Mouse (Mus musculus): ENCODE data around the gene Tmem199. TPM values are rescaled to one million over a fixed set of nuclear protein-coding genes. Genes with fewer than 3 reads are reported as not detected.
"Not testable (repeated sequence)": the region's sequence is repeated elsewhere in the genome, so short reads cannot be mapped to it uniquely, and the experiment has no call there.

Tmem199 gene
- polyA plus RNA-seq, 1 experiment from 2014 or later: 93.2 TPM

DNA sequence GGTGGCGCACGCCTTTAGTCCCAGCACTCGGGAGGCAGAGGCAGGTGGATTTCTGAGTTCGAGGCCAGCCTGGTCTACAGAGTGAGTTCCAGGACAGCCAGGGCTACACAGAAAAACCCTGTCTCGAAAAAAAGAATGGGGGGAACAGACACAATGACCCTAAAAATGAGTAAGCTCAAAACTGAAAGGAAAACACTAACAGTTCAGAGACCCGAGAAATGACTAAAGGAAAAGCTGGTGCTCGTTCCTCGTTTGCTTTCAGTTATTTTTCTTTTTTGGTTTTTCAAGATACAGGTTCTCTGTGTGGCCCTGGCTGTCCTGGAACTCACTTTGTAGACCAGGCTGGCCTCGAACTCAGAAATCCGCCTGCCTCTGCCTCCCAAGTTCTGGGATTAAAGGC is 19.5 kb upstream of the Tmem199 start:
- H3K36me3 ChIP-seq (ENCODE audit: control insufficient read depth, insufficient read depth, low read length): peaks cover 37% of the 10 kb centered on the region
- not testable (repeated sequence) for H3K9ac ChIP-seq (ENCODE audit: low read length); H3K4me3 ChIP-seq (ENCODE audit: low read depth, low read length); DNase-seq (ENCODE audit: low spot score); H3K27me3 ChIP-seq (replicated peaks; ENCODE audit: control insufficient read depth, insufficient read depth, low read length); H3K9me3 ChIP-seq (replicated peaks; ENCODE audit: control insufficient read depth, low read length); H3K4me1 ChIP-seq (ENCODE audit: control insufficient read depth, insufficient read depth, low read length); H3K27ac ChIP-seq (ENCODE audit: low read depth, low read length); H3K4me2 ChIP-seq (ENCODE audit: low read length); ATAC-seq
- WGBS: 95% methylated on average over 10 of the region's 10 CpGs

GRCm38 (mm10) chr11:78531046-78531445 is 19.1 kb upstream of the Tmem199 start:
- ATAC-seq: no peak
- DNase-seq (ENCODE audit: low spot score): no peak
- no peak overlapping the region for H3K4me3 ChIP-seq (ENCODE audit: low read depth, low read length)
- WGBS: 84% methylated on average over 6 of the region's 6 CpGs
- H3K36me3 ChIP-seq (ENCODE audit: control insufficient read depth, insufficient read depth, low read length): peaks cover 41% of the 10 kb centered on the region
- no peaks in the 10 kb centered on the region for H3K27me3 ChIP-seq (replicated peaks; ENCODE audit: control insufficient read depth, insufficient read depth, low read length)
- H3K4me1 ChIP-seq (ENCODE audit: control insufficient read depth, insufficient read depth, low read length): peaks cover 7% of the 10 kb centered on the region
- no peak overlapping the region for H3K9ac ChIP-seq (ENCODE audit: low read length)
- H3K27ac ChIP-seq (ENCODE audit: low read depth, low read length): no peak overlapping the region; the same call in 1 of the 2 replicates
- no peak overlapping the region for H3K4me2 ChIP-seq (ENCODE audit: low read length)
- H3K9me3 ChIP-seq (replicated peaks; ENCODE audit: control insufficient read depth, low read length): no peaks in the 10 kb centered on the region

DNA sequence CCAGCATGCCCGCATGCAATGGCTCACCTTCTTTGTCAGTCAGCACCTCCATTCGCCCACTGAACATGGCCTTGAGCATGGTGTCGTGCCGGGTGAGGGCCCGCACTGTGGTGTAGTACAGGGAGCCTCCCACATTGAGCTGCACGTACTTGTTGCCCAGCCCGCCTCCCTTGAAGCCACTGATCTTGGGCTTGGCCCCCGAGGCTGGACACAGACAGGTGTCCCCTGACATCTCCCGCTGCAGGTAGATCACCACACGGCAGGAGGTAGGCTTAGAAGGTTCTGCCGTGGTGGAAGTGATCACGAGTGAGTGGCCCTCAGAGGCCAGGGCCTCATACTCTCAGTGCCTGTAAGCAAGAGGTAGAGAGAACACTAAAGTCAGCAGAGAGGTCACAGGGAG is 18.0 kb upstream of the Tmem199 start:
- Histone ChIP-seq H3K9me3 (replicated peaks; ENCODE audit: control insufficient read depth, low read length) (no peaks in the 10 kb centered on the region), H3K9ac (ENCODE audit: low read length) (no peak overlapping the region), H3K36me3 (ENCODE audit: control insufficient read depth, insufficient read depth, low read length) (peaks cover 52% of the 10 kb centered on the region), H3K27me3 (replicated peaks; ENCODE audit: control insufficient read depth, insufficient read depth, low read length) (no peaks in the 10 kb centered on the region), H3K4me2 (ENCODE audit: low read length) (no peak overlapping the region), H3K27ac (ENCODE audit: low read depth, low read length) (no peak overlapping the region), H3K4me3 (ENCODE audit: low read depth, low read length) (no peak overlapping the region), H3K4me1 (ENCODE audit: control insufficient read depth, insufficient read depth, low read length) (peaks cover 4% of the 10 kb centered on the region)
- WGBS: 90% methylated on average over 12 of the region's 12 CpGs
- no peak for ATAC-seq
- DNase-seq (ENCODE audit: low spot score): no peak

- H3K27me3 ChIP-seq (replicated peaks; ENCODE audit: control insufficient read depth, insufficient read depth, low read length): no peaks in the 10 kb centered on the region
- ATAC-seq: no peak
- H3K9me3 ChIP-seq (replicated peaks; ENCODE audit: control insufficient read depth, low read length): no peaks in the 10 kb centered on the region
- H3K9ac ChIP-seq (ENCODE audit: low read length): no peak overlapping the region
- H3K4me1 ChIP-seq (ENCODE audit: control insufficient read depth, insufficient read depth, low read length): no peaks in the 10 kb centered on the region
- WGBS: 83% methylated on average over 9 of the region's 9 CpGs
- peaks cover 65% of the 10 kb centered on the region for H3K36me3 ChIP-seq (ENCODE audit: control insufficient read depth, insufficient read depth, low read length)
- no peak overlapping the region for H3K4me2 ChIP-seq (ENCODE audit: low read length)
- no peak overlapping the region for H3K4me3 ChIP-seq (ENCODE audit: low read depth, low read length)
- H3K27ac ChIP-seq (ENCODE audit: low read depth, low read length): no peak overlapping the region
- no peak for DNase-seq (ENCODE audit: low spot score)
Measured at GRCm38 (mm10) chr11:78528714-78529113, 16.7 kb upstream of the Tmem199 start.

GRCm38 (mm10) chr11:78524838-78525237 is 12.9 kb upstream of the Tmem199 start:
- Histone ChIP-seq H3K27me3 (replicated peaks; ENCODE audit: control insufficient read depth, insufficient read depth, low read length) (no peaks in the 10 kb centered on the region), H3K4me3 (ENCODE audit: low read depth, low read length) (no peak overlapping the region), H3K4me2 (ENCODE audit: low read length) (no peak overlapping the region), H3K27ac (ENCODE audit: low read depth, low read length) (no peak overlapping the region), H3K36me3 (ENCODE audit: control insufficient read depth, insufficient read depth, low read length) (peaks cover 98% of the 10 kb centered on the region), H3K4me1 (ENCODE audit: control insufficient read depth, insufficient read depth, low read length) (no peaks in the 10 kb centered on the region), H3K9ac (ENCODE audit: low read length) (no peak overlapping the region), H3K9me3 (replicated peaks; ENCODE audit: control insufficient read depth, low read length) (no peaks in the 10 kb centered on the region)
- ATAC-seq (no peak), DNase-seq (ENCODE audit: low spot score) (peak; percentile 50)
- WGBS: 58% methylated on average over 2 of the region's 2 CpGs

DNA sequence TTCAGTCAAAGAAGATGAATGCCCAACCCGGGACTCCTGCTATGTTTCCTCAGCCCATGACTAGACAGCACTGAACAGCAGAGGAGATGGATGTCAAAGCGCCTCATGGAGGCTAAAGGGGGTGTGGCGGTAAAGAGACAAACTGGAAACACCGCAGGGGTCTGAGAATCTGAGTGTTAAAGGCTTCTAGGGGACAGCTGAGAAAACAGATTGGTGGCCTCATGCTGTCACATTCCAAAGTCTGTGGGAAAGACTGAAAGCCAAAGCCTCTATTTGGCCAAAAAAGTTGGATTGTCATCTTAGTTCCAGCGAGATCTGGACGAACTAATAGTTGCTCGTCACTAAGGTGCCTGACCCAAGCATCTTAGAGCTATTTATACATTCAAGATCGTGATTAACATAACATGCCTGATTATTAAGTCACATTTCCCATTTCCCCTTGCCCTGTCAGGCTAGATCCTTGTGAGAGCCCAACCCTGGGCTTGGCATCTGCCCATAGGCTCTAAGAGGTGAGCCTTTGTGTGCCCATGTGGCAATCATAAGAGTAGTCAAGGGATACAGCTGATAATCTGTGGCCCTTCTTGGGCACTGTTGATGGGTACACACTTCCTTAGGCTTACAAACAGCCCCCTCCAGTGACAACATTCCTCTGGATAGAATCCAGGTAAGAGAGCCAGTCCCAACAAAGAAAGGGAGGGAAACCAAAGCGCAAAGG is 11.4 kb upstream of the Tmem199 start:
- no peak for ATAC-seq
- Histone ChIP-seq H3K4me1 (ENCODE audit: control insufficient read depth, insufficient read depth, low read length) (no peaks in the 10 kb centered on the region), H3K4me2 (ENCODE audit: low read length) (no peak overlapping the region), H3K27me3 (replicated peaks; ENCODE audit: control insufficient read depth, insufficient read depth, low read length) (no peaks in the 10 kb centered on the region), H3K27ac (ENCODE audit: low read depth, low read length) (no peak overlapping the region), H3K36me3 (ENCODE audit: control insufficient read depth, insufficient read depth, low read length) (peaks cover 99% of the 10 kb centered on the region), H3K9ac (ENCODE audit: low read length) (no peak overlapping the region), H3K4me3 (ENCODE audit: low read depth, low read length) (no peak overlapping the region), H3K9me3 (replicated peaks; ENCODE audit: control insufficient read depth, low read length) (no peaks in the 10 kb centered on the region)
- 84% methylated on average over 9 of the region's 9 CpGs for WGBS
- DNase-seq (ENCODE audit: low spot score): no peak

DNA sequence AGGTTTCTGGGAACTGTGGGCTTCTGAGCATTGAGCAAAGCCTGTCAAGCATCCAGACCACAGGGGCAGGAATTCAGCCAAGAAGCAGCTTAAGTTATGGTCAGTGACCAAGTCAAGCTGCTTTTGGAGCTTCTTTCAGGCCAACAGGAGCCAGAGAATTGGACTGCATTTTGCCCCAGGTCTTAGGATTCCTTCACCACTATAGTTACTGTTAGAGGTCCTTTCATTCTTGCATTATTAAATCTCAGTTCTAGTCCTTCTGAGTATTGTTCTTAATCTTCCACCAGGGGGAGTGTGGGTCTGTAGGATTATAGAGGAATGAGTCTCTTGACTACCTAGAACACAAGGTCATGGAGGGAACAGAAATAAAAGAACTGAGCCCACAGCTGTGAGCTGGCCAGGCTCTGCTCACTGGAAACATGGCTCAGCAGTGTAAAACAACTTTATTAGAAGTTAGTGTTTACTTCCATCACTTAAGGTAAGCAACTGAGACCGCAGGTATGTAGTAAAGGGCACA is 10.6 kb upstream of the Tmem199 start:
- WGBS: 97% methylated on average over 1 of the region's 1 CpGs
- Histone ChIP-seq H3K9ac (ENCODE audit: low read length) (no peak overlapping the region), H3K4me3 (ENCODE audit: low read depth, low read length) (no peak overlapping the region), H3K27ac (ENCODE audit: low read depth, low read length) (no peak overlapping the region; the same call in 1 of the 2 replicates), H3K36me3 (ENCODE audit: control insufficient read depth, insufficient read depth, low read length) (peaks cover 100% of the 10 kb centered on the region), H3K27me3 (replicated peaks; ENCODE audit: control insufficient read depth, insufficient read depth, low read length) (no peaks in the 10 kb centered on the region), H3K4me1 (ENCODE audit: control insufficient read depth, insufficient read depth, low read length) (no peaks in the 10 kb centered on the region), H3K4me2 (ENCODE audit: low read length) (no peak overlapping the region), H3K9me3 (replicated peaks; ENCODE audit: control insufficient read depth, low read length) (no peaks in the 10 kb centered on the region)
- peak; percentile 31 for DNase-seq (ENCODE audit: low spot score)
- no peak for ATAC-seq

DNA sequence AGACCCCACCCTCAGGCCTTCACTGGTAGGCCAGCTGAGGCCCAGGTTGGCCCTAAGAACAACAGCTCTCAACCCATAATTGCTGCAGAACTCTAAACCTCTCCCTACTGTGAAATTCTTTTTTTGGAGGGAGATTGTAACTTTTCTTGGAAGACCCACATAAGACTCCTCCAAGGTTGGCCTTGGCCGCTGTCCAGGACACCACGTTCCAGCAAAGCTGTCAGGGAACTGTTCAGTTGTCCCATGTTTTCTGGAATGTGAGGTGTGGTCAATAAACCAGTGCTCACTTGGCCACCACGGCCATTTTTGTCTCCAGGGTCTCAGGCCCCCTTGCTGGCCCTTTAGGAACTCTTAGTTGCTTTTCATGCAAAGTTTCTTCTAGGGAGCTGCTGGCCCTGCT is 9.9 kb upstream of the Tmem199 start:
- Histone ChIP-seq H3K9ac (ENCODE audit: low read length) (no peak overlapping the region), H3K27ac (ENCODE audit: low read depth, low read length) (no peak overlapping the region), H3K27me3 (replicated peaks; ENCODE audit: control insufficient read depth, insufficient read depth, low read length) (no peaks in the 10 kb centered on the region), H3K36me3 (ENCODE audit: control insufficient read depth, insufficient read depth, low read length) (peaks cover 96% of the 10 kb centered on the region), H3K9me3 (replicated peaks; ENCODE audit: control insufficient read depth, low read length) (no peaks in the 10 kb centered on the region), H3K4me3 (ENCODE audit: low read depth, low read length) (no peak overlapping the region), H3K4me2 (ENCODE audit: low read length) (no peak overlapping the region), H3K4me1 (ENCODE audit: control insufficient read depth, insufficient read depth, low read length) (no peaks in the 10 kb centered on the region)
- no peak for ATAC-seq
- 90% methylated on average over 3 of the region's 3 CpGs for WGBS
- no peak for DNase-seq (ENCODE audit: low spot score)

GRCm38 (mm10) chr11:78518931-78519330 is 7.0 kb upstream of the Tmem199 start:
- Histone ChIP-seq H3K27me3 (replicated peaks; ENCODE audit: control insufficient read depth, insufficient read depth, low read length) (no peaks in the 10 kb centered on the region), H3K4me2 (ENCODE audit: low read length) (no peak overlapping the region), H3K36me3 (ENCODE audit: control insufficient read depth, insufficient read depth, low read length) (peaks cover 90% of the 10 kb centered on the region), H3K9me3 (replicated peaks; ENCODE audit: control insufficient read depth, low read length) (no peaks in the 10 kb centered on the region), H3K9ac (ENCODE audit: low read length) (no peak overlapping the region), H3K4me1 (ENCODE audit: control insufficient read depth, insufficient read depth, low read length) (no peaks in the 10 kb centered on the region), H3K27ac (ENCODE audit: low read depth, low read length) (no peak overlapping the region), H3K4me3 (ENCODE audit: low read depth, low read length) (no peak overlapping the region)
- no peak for DNase-seq (ENCODE audit: low spot score)
- ATAC-seq: no peak
- 86% methylated on average over 10 of the region's 10 CpGs for WGBS
